Mouse (Mus musculus): ENCODE measurements around the gene Klk9. TPM values are rescaled to one million over a fixed set of nuclear protein-coding genes. Genes with fewer than 3 reads are reported as not detected.

Klk9 gene
- total RNA-seq, 1 experiment from 2014 or later, result not detected

- DNase-seq, result no peak
These were observed 4.7 kb downstream of the Klk9 start for GRCm38 (mm10) chr7:43796355-43796754.

- no peak for DNase-seq
These were observed 5.7 kb downstream of the Klk9 start, which contains the start of gene Klk8 for GRCm38 (mm10) chr7:43797333-43797769. TSS of gene Klk8 (plus strand) at chr7:43797577.

- no peak for DNase-seq
These were observed 6.3 kb downstream of the Klk9 start for GRCm38 (mm10) chr7:43797844-43798462.

- no peak for DNase-seq
These were observed 8.2 kb downstream of the Klk9 start for GRCm38 (mm10) chr7:43799876-43800275.

- no peak for DNase-seq
These were observed 19.3 kb downstream of the Klk9 start, which contains the start of gene Klk7 for GRCm38 (mm10) chr7:43810994-43811393. TSS of gene Klk7 (plus strand) at chr7:43811294.

GRCm38 (mm10) chr7:43815211-43815610 is 23.5 kb downstream of the Klk9 start:
- no peak for DNase-seq

- no peak for DNase-seq
These were observed 25.1 kb downstream of the Klk9 start for GRCm38 (mm10) chr7:43816746-43817145.

- DNase-seq, result no peak
These were observed 29.9 kb downstream of the Klk9 start for GRCm38 (mm10) chr7:43821581-43821980.

GRCm38 (mm10) chr7:43824199-43824598 is 32.5 kb downstream of the Klk9 start, which contains the start of gene Klk6:
TSS of gene Klk6 (plus strand) at chr7:43824499.
- no peak for DNase-seq

- DNase-seq, result no peak
These were observed 34.4 kb downstream of the Klk9 start for GRCm38 (mm10) chr7:43826056-43826455.

- no peak for DNase-seq
These were observed 36.0 kb downstream of the Klk9 start for GRCm38 (mm10) chr7:43827706-43828105.

- no peak for DNase-seq
These were observed 37.3 kb downstream of the Klk9 start for GRCm38 (mm10) chr7:43829006-43829405.

- no peak for DNase-seq
These were observed 50.0 kb downstream of the Klk9 start, which contains the start of gene Klk5 for GRCm38 (mm10) chr7:43841701-43842100. TSS of gene Klk5 (plus strand) at chr7:43841971.

GRCm38 (mm10) chr7:43843801-43844200 is 52.1 kb downstream of the Klk9 start:
- DNase-seq, result no peak

Other genes starting within 250 kb of the Klk9 start
- gene Cd33, start 247.5 kb upstream of the Klk9 start, total RNA-seq (2021), result 1.2 and 2.4 TPM in 2 replicates
- 2.8 and 3.1 TPM in 2 replicates for gene Zfp658, start 229.6 kb upstream of the Klk9 start, total RNA-seq (2021)
- 16.2 and 17.5 TPM in 2 replicates for gene Zfp719, start 212.3 kb upstream of the Klk9 start, total RNA-seq (2021)
- gene Zfp819, start 184.7 kb upstream of the Klk9 start, total RNA-seq (2021), result not detected in 2 replicates
- gene Ceacam18, start 157.2 kb upstream of the Klk9 start, total RNA-seq (2021), result not detected in 2 replicates
- gene Siglece, start 131.7 kb upstream of the Klk9 start, total RNA-seq (2021), result 1.9 and 2.1 TPM in 2 replicates
- 11.1 and 13.4 TPM in 2 replicates for gene Ctu1, start 119.9 kb upstream of the Klk9 start, total RNA-seq (2021)
- gene Klk14, start 101.5 kb upstream of the Klk9 start, total RNA-seq (2021), result not detected in 2 replicates
- gene Klk13, start 79.3 kb upstream of the Klk9 start, total RNA-seq (2021), result not detected in 2 replicates
- not detected in 2 replicates for gene Klk12, start 23.0 kb upstream of the Klk9 start, total RNA-seq (2021)
- gene Klk11, start 17.3 kb upstream of the Klk9 start, total RNA-seq (2021), result not detected in 2 replicates
- not detected in 2 replicates for gene Klk10, start 10.9 kb upstream of the Klk9 start, total RNA-seq (2021)
- 2.7 and 3.5 TPM in 2 replicates for gene Klk8, start 5.7 kb downstream of the Klk9 start, total RNA-seq (2021)
- gene Klk7, start 19.4 kb downstream of the Klk9 start, total RNA-seq (2021), result not detected in 2 replicates
- gene Klk6, start 32.6 kb downstream of the Klk9 start, total RNA-seq (2021), result not detected in 2 replicates
- not detected in 2 replicates for gene Klk5, start 50.1 kb downstream of the Klk9 start, total RNA-seq (2021)
- gene Klk4, start 89.3 kb downstream of the Klk9 start, total RNA-seq (2021), result not detected in 2 replicates
- not detected in 2 replicates for gene Klk15, start 141.8 kb downstream of the Klk9 start, total RNA-seq (2021)
- not detected in 2 replicates for gene Klk1b8, start 158.8 kb downstream of the Klk9 start, total RNA-seq (2021)
- gene Klk1b1, start 174.9 kb downstream of the Klk9 start, total RNA-seq (2021), result not detected in 2 replicates
- gene Klk1b9, start 184.2 kb downstream of the Klk9 start, total RNA-seq (2021), result not detected in 2 replicates
- gene Klk1b11, start 204.0 kb downstream of the Klk9 start, total RNA-seq (2021), result not detected in 2 replicates
- gene Klk1b26, start 220.3 kb downstream of the Klk9 start, total RNA-seq (2021), result not detected in 2 replicates

Measured in adrenal gland, postnatal 25 days (tissue).